Mouse (Mus musculus) ovary, postnatal 36 days (tissue): ENCODE measurements around the gene Sclt1.

ENCODE experiments used
- DNase-seq: peaks from one replicate; pipeline ENCODE4 v3.0.0; 2022; ENCODE audit warnings: low spot score, mixed read lengths

Sclt1 gene

DNA sequence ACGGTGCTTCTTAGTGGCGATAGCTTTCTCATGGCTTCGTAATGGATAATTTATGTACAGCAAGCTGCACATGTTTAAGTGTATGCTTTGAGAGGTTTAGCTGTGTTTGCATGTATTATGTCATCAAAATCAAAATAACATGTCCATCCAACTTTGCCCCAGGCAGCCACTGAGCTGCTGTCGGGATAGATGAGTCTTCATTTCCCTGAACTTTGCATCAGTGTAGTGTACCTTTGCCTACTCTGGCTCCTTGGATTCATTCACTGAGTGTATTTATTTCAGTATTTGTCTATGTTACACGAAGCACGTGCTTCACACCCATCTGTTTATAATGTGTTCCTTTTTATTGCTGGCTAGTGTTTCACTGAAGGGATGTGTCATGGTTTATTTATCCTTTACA lies 156.0 kb downstream of the Sclt1 start:
- no peak for DNase-seq

DNA sequence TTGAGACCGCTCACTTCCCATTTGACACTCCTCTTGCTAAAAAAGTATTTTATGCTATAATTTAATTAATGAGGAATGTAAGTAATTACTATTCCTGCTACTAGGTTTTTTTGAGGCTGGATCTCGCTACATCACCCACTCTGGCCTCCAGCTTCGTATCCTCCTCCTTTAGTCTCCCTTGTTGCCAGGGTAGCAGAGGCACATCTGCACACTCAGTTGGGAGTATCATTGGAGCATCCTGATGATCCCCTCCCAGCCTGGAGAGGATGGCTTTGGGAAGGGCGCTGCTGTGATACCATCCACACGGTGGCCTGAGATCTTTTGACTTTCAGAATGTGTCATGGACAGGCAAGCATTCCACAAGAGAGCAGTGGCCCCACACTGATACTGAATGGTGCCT lies 156.8 kb downstream of the Sclt1 start:
- no peak for DNase-seq

DNA sequence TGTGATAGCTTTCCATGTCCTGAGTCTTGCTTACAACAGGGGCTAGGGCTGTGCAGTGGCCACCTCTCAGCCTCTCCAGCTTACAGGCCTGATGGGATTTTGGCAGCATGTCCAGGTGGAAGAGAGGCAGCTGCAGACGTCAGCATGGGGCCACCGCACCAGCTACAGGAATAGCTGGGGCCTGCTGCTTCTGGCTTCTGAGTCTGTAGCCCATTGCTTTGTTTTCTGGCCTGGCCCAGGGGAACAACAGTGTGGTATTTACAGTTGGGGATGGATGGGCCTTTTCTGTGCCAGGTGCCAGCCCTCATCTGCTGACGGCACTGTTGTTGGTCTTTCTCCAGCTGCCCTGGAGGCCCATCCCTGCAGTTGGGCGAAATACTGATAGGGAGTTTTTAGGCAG lies 158.7 kb downstream of the Sclt1 start:
- no peak for DNase-seq

DNA sequence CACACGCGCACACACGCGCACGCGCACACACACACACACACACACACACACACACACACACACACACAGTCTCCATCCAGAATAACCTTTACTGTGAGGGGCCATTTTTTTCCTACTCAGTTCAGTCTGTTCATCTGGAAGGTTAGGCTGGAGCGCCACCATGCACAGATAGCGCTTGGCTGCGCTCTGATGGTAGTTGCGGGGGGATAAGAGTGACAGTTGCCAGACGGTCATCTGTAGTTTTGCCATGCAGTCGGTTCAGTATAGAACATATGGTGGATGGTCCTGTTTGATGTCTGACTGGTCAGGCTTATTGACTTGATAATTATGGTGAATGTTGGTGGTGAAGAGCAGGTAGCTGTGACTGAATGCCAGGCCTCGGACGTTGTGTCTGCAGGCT lies 159.2 kb downstream of the Sclt1 start:
- DNase-seq: no peak

DNA sequence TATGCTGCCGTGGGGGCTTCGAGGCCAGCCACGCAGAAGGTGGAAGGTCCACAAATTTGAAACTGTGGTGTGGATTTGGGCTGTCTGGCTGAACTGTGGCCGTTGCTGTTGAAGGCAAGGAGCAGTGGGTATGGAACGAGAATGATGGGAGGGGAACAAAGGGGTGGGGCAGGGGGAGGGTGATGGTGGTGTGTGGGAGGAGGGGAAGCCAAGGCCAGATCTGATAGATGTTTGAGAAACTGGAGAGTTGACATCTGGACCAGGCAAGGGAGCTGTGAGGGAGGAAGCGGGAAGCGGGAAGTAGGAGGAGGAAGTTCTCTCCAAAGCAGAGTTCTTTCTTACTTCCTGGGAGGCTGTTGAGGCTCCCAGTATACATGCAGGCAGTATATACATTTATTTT lies 160.1 kb downstream of the Sclt1 start:
- DNase-seq: no peak

DNA sequence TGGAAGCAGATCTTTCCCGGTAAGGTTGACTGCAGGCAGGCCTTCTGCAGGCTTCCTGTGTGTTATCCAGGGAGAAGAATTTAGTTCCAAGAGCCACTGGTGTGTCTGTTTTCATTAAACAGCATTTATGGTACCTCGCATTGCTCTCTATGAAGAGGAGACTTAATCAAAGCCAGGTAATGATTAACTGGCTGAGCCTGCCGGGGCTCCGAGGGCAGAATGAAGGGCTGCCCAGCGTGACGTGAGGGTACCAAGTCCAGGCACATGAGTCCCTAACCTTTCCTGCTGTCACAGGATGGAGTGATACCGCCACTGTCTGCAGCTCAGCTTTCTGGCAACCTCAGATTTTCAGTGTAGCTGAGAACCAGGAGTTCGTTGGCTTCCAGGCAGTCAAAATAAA lies 160.9 kb downstream of the Sclt1 start:
- no peak for DNase-seq

DNA sequence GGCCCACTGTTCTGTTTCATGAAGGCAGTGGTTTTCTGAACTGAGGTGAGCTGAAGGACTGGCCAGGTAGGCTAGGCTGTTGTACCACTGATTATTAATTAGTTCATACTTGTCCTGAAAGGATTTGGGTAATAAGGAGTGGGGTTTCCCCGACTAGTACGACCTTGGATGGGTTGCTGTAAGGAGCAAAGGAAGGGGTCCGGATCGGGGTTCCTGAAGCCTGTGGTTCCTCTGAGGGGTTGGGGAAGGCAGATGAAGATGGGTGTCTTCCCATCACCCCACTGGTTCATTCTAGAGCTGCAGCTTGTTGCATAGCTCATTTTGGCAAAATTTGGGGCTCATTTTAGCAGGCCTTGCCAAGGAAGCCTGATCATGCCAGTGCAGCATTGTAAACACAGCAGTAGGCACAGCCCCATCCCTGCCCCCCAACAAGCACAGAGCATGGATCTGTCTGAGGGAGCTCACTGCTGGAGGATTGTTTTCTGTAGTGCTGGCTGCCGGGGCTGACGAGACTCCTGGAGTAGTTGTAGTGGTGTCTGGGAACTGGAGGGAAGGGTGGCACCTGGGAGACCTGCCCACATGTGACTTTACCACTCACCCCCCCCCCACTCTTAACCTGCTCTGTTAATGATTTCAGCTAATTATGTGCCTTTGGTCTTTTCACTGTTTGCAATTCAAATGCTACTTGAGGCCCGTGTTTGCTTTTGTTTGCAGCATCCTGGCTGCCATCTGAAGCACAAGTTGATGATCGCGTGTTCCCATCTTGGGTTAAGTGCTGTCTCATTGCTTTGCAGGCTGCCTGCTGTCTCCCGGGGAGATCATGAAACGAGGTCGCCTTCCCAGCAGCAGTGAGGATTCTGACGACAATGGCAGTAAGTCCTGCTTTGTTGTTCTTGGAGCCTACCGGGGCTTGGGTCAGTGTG lies 161.7 kb downstream of the Sclt1 start:
- DNase-seq: no peak

DNA sequence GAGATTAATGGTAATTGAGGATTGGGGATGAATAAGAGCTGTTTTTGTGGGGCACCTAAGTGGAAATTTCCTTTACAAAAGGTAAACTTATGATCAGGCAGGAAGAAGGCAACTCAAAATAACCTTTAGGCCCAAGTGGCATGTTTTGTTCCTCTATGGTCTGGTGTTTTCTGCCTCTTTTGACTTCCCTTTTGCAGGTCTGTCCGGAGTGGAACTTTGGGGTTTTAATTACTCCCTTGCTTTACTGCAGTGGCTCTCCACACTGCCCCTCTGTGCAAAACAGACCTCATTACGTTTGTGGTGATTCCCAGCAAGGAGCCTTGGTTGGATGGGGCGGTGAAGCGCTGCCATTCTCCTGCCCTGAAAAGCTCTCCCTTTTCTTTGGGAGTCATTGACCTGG lies 162.4 kb downstream of the Sclt1 start:
- DNase-seq: no peak

DNA sequence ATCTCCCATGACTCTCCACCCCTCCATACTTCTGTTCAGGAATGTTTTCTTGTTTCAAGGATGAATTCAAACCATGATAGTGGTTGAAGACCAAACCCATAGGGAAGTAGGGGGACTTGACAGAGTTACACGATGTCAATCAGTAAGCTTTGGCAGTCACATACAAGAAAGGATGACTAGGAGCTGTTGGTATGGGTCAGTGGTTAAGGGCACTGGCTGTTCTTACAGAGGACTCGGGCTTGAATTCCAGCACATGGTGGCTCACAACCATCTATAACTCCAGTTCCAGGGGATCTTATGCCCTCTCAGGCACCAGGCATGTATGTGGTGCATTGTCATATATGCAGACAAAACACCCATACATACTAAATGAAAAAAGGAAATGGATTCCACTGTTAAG lies 165.1 kb downstream of the Sclt1 start:
- no peak for DNase-seq
